Mouse (Mus musculus): ENCODE data around the gene Spag9. TPM values are rescaled to one million over a fixed set of nuclear protein-coding genes. Genes with fewer than 3 reads are reported as not detected.

Spag9 gene
- polyA plus RNA-seq (2016; fragmentation: Nextera tagmentation; extraction: Ambion mirVana): 28.0 and 30.4 TPM in 2 replicates

DNA sequence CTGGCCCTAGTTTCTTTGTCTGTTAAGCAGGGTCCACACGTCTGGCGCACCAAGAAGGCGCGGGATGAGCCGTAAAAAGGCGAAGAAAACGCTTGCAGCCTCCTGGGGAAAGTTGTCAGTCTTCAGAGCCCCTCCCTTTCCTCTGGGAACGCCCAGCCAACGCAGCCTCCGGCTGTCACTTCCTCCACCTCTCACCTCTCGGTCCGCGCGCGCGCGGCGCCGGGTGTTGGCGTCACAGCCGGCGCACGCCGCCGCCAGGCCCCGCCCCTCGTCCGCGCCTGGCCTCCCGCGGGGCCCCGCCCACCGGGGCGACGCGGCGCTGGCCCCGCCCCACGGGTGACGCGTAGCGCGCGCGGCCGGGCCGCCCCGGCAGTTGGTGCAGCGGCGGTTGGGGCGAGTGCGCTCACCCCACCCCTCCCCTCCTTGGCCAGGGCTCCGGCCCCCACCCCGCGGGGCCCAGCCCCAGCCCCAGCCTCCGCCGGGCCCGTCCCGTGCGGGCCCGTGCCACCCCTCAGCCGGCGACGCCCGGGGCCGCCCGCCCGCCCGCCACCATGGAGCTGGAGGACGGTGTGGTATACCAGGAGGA lies at the start of gene Spag9:
Gene Spag9, plus strand, starts transcription at position 372 of the 586 bp plus-strand sequence.
- WGBS: 3% methylated on average over 70 of the region's 70 CpGs
- DNase-seq (ENCODE audit: low spot score): peak; percentile 94

DNA sequence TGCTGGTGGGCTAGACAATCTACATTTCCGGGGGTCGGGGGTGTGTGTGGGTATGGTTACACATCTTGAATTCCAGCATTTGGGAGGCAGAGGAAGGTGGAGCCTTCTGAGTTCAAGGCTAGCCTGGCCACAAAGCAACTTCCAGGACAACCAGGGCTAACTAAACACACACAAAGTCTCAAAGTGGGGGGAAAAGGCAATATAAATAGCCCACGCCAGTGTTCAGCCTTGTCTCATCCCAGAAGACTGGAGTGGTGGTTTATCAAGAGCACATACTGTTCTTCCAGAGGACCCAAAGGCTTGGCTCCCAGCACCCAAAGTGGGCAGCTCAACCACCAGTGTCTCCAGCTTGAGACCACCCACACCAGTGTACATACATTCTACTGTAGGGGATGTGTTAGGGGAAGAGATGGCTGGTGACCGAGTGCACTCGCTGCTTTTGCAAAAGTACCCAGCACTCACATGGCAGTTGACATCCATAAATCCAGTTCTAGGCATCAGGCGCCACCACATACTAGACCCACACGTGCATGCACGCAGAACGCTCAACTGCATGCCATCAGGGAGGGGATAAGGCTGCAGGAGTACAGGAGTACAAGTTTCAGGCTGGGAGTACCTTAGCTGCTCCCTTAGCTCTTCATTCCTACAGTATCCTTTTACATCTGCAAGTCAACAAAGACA lies 46.9 kb upstream of the Spag9 start:
- H3K4me1 ChIP-seq: peaks cover 51% of the 10 kb centered on the region
- H3K9me3 ChIP-seq (replicated peaks): no peaks in the 10 kb centered on the region
- WGBS: 92% methylated on average over 9 of the region's 9 CpGs
- H3K36me3 ChIP-seq: peaks cover 64% of the 10 kb centered on the region
- peak; percentile 26 for DNase-seq (ENCODE audit: low spot score)
- no peak overlapping the region for H3K27ac ChIP-seq
- no peaks in the 10 kb centered on the region for H3K27me3 ChIP-seq (ENCODE audit: low read depth, poor library complexity, severe bottlenecking)
- no peak overlapping the region for H3K4me3 ChIP-seq

More for the DNA sequence above, at the start of gene Spag9:
- Histone ChIP-seq H3K4me3 (peak within 1 kb of the TSS; percentile 98), H3K27me3 (ENCODE audit: low read depth, poor library complexity, severe bottlenecking) (no peaks in the 10 kb centered on the region), H3K36me3 (no peaks in the 10 kb centered on the region), H3K27ac (peak within 1 kb of the TSS; percentile 93), H3K4me1 (peaks cover 22% of the 10 kb centered on the region), H3K9me3 (replicated peaks) (no peaks in the 10 kb centered on the region)

DNA sequence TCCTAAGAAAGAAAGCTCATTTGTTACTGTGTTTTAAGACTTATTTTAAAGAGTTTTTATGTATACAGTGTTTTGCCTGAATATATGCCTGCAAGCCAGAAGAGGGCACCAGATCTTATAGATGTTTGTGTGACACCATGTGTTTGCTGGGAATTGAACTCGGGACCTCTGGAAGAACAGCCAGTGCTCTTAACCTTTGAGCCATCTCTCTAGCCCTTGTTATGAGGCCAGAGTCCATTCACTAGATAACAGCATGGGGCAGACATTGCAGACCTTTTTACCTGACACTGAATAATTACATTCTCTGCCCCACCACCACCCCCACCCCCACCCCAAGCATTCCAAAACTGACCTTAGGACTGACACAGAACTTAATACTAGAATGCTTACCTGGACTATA lies 45.8 kb upstream of the Spag9 start:
- WGBS: 94% methylated on average over 1 of the region's 1 CpGs
- H3K36me3 ChIP-seq: peaks cover 66% of the 10 kb centered on the region
- no peak for DNase-seq (ENCODE audit: low spot score)
- H3K4me1 ChIP-seq: peaks cover 49% of the 10 kb centered on the region
- no peaks in the 10 kb centered on the region for H3K27me3 ChIP-seq (ENCODE audit: low read depth, poor library complexity, severe bottlenecking)
- no peak overlapping the region for H3K27ac ChIP-seq
- no peak overlapping the region for H3K4me3 ChIP-seq
- H3K9me3 ChIP-seq (replicated peaks): no peaks in the 10 kb centered on the region

DNA sequence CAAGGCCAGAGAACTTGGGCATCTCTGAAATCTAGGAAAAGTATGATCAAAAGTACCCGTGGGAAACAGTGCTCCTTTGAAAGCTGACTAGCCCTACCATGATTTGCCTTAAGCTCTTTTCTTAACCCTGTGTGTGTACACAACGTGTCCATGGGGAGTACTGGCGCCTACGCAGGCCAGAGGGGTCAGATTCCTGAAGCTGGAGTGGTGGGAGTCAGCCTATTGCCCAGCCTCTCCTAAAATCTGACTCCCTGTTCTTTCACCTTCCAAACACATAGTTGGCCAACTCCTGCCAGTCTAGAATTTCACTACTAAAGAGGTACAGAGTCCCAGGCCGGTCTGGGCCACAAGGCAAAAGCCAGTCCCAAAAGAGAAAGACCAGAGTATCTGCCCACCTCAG lies 43.5 kb upstream of the Spag9 start:
- peaks cover 55% of the 10 kb centered on the region for H3K4me1 ChIP-seq
- H3K27ac ChIP-seq: no peak overlapping the region

DNA sequence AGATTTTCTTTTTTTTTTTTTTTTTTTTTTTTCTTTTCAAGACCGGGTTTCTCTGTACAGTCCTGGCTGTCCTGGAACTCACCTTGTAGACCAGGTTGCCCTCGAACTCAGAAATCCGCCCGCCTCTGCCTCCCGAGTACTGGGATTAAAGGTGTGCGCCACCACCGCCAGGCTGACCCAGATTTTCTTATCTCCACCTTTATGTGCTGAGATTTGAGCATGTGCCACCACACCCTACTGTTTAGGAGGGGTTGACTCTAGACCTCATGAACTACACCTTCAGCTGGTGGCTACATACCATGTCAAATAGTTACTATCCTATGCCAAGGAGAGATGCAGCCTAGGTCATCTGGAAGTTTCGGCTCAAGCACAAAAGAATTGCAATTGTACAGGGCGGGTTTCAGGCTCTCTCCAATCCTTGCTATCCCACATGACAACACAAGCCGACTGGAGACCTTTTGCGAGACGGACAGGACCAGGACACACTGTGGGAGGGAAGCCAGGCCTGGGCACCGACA lies 41.1 kb upstream of the Spag9 start:
- Histone ChIP-seq H3K36me3 (peaks cover 74% of the 10 kb centered on the region), H3K9me3 (replicated peaks) (no peaks in the 10 kb centered on the region), H3K4me1 (peaks cover 46% of the 10 kb centered on the region), H3K27ac (peak overlapping the region; percentile 93), H3K27me3 (ENCODE audit: low read depth, poor library complexity, severe bottlenecking) (no peaks in the 10 kb centered on the region), H3K4me3 (peak overlapping the region; percentile 85)
- no peak for DNase-seq (ENCODE audit: low spot score)
- WGBS: 54% methylated on average over 13 of the region's 13 CpGs

More for the DNA sequence above, 43.5 kb upstream of the Spag9 start:
- H3K27me3 ChIP-seq (ENCODE audit: low read depth, poor library complexity, severe bottlenecking): no peaks in the 10 kb centered on the region
- H3K36me3 ChIP-seq: peaks cover 72% of the 10 kb centered on the region
- H3K9me3 ChIP-seq (replicated peaks): no peaks in the 10 kb centered on the region
- no peak for DNase-seq (ENCODE audit: low spot score)
- peak overlapping the region; percentile 8; the same call in 1 of the 2 replicates for H3K4me3 ChIP-seq
- 87% methylated on average over 5 of the region's 5 CpGs for WGBS

DNA sequence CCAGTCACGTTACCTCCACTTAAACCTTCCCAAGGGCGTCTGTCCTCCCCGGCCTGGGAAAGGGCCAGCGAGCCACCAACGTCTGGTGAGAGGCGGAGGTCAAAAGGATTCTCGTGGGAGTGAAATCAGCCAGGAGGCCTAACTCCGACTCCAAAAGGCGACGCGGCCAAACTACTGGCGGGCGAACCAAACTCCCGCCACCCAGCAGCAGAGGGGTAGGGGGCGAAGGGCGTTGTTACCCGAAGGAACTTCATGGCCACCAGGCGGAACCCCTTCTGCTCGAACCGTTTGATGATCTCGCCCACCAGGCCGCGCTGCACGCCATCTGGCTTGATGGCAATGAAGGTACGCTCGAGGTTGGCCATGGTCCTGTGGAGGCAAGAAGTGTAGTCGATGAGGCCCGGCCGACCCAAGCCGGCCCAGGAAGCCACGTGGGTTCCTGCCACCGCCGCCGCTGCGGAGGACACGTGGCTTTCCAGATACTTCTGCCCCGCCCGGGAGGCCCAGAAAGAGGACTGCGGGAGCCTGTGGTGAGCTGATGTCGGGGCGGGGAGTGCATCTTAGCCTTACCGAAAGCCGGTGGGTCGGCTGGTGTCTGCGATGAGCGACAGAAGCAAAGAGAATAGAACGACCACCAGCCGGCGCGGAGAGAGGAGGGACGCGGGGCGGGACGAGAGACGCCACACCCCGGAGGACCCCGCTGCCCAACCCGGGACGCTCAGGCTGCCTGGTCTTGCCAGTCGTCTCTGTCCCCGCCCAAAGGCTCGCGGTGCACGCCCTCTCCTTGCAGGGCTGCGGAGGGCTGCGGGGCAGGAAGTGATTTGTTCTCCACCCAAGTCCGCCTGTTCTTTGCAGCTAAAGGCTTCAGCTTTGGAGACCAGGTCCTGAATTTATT lies 40.4 kb upstream of the Spag9 start:
- H3K9me3 ChIP-seq (replicated peaks): no peaks in the 10 kb centered on the region
- H3K27ac ChIP-seq: peak overlapping the region; percentile 93
- under 1% methylated on average over 67 of the region's 67 CpGs for WGBS
- peaks cover 46% of the 10 kb centered on the region for H3K4me1 ChIP-seq
- H3K27me3 ChIP-seq (ENCODE audit: low read depth, poor library complexity, severe bottlenecking): no peaks in the 10 kb centered on the region
- peak overlapping the region; percentile 85 for H3K4me3 ChIP-seq
- peaks cover 74% of the 10 kb centered on the region for H3K36me3 ChIP-seq
- peak; percentile 95 for DNase-seq (ENCODE audit: low spot score)

DNA sequence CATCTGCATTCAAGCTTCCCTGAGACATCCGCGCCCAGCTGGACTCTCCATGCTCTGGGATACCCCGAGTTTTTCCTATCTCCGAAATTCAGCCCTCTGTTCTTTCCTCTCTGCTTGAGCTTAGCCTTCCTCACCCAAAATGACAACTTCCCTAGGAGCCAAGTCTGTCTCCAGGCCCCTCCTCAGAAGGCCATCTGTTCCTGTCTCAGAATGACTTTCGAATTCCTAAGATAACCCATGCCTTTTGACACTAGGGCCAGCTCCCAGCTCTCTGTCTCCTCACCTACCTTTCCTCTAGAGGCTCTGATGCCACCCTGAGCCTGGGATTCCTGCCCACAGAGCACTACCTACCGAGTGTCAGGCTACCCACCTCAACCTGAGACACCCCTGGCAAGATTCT lies 39.7 kb upstream of the Spag9 start, which contains the start of gene Nme2:
Gene Nme2, minus strand, starts transcription at position 101 of the 400 bp plus-strand sequence.
- H3K4me1 ChIP-seq: peaks cover 46% of the 10 kb centered on the region
- 5% methylated on average over 6 of the region's 6 CpGs for WGBS

DNA sequence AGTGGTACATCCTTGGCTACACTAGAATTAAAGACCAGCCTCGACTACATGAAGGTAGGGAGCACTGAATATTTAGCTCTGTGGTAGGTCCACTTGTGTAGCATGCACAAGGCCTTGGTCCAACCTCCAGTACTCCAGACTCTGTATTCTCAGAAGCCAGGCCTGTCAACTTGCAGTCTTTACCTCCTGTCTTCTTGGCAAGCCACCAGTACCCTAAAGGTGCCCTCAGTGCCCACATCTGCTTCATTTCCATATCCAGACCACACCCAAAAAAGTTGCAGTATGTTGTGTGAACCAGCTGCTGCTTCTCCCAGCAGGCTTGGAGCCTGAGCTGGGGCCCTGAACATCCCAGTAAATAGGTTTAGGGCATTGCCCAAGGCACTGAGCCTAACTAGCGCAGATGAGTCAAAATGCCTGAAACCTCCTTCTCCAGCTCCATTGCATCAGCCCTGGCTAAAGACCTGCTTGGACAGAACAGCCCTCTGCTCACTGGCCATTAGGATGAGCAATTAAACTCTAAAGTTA lies 38.8 kb upstream of the Spag9 start:
- Histone ChIP-seq H3K27me3 (ENCODE audit: low read depth, poor library complexity, severe bottlenecking) (no peaks in the 10 kb centered on the region), H3K4me1 (peaks cover 46% of the 10 kb centered on the region), H3K4me3 (no peak overlapping the region), H3K9me3 (replicated peaks) (no peaks in the 10 kb centered on the region), H3K36me3 (peaks cover 74% of the 10 kb centered on the region), H3K27ac (no peak overlapping the region)
- no peak for DNase-seq (ENCODE audit: low spot score)
- whole genome bisulfite sequencing: 91% methylated on average over 2 of the region's 2 CpGs

More for the DNA sequence above, 39.7 kb upstream of the Spag9 start, which contains the start of gene Nme2:
- Histone ChIP-seq H3K9me3 (replicated peaks) (no peaks in the 10 kb centered on the region), H3K36me3 (peaks cover 74% of the 10 kb centered on the region), H3K27ac (peak within 1 kb of the TSS; percentile 93), H3K27me3 (ENCODE audit: low read depth, poor library complexity, severe bottlenecking) (no peaks in the 10 kb centered on the region), H3K4me3 (peak within 1 kb of the TSS; percentile 85)
- no peak for DNase-seq (ENCODE audit: low spot score)

DNA sequence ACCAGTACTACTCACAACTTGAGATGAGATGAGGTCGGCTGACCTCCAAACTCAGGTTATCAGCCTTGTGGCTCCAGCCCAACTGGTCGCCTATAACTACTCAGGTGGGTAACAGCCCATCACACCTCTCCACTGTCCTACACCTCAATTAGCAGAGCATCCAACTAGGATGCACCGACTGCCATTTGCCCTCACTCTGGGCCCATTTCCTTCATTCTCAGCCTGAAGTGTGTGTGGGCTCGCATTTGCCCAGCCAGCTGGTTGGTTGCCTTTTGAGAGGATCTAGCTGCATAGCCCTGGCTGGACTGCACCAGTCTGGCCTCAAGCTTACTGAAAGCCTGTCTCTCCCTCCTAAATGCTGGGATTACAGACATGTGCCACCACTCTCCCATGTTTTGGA lies 38.1 kb upstream of the Spag9 start:
- no peaks in the 10 kb centered on the region for H3K9me3 ChIP-seq (replicated peaks)
- no peak overlapping the region for H3K4me3 ChIP-seq
- DNase-seq (ENCODE audit: low spot score): no peak
- peaks cover 74% of the 10 kb centered on the region for H3K36me3 ChIP-seq
- H3K27me3 ChIP-seq (ENCODE audit: low read depth, poor library complexity, severe bottlenecking): no peaks in the 10 kb centered on the region
- WGBS: 76% methylated on average over 4 of the region's 4 CpGs
- peaks cover 41% of the 10 kb centered on the region for H3K4me1 ChIP-seq
- H3K27ac ChIP-seq: no peak overlapping the region

DNA sequence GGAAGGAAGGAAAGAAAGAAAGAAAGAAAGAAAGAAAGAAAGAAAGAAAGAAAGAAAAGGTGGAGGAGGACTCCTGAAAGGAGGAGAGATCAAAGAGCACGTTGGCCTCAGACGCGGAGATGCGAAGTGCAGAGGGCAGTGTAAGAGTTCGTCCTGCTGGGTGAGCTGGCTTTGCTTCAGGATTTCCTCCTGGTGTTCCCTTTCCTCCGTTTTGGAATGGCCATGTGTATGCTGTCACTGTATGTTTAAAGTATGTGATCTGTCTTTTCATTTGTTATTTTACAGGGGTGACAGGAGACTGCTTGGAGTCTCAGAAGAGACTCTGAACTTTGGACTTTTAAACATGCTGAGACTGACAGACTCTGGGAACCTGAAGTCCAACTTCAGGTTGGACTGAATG lies 34.4 kb upstream of the Spag9 start:
- H3K36me3 ChIP-seq: peaks cover 94% of the 10 kb centered on the region
- H3K9me3 ChIP-seq (replicated peaks): no peaks in the 10 kb centered on the region
- 90% methylated on average over 6 of the region's 6 CpGs for WGBS
- DNase-seq (ENCODE audit: low spot score): no peak
- peaks cover 8% of the 10 kb centered on the region for H3K4me1 ChIP-seq
- H3K27ac ChIP-seq: no peak overlapping the region
- no peak overlapping the region for H3K4me3 ChIP-seq
- H3K27me3 ChIP-seq (ENCODE audit: low read depth, poor library complexity, severe bottlenecking): no peaks in the 10 kb centered on the region

DNA sequence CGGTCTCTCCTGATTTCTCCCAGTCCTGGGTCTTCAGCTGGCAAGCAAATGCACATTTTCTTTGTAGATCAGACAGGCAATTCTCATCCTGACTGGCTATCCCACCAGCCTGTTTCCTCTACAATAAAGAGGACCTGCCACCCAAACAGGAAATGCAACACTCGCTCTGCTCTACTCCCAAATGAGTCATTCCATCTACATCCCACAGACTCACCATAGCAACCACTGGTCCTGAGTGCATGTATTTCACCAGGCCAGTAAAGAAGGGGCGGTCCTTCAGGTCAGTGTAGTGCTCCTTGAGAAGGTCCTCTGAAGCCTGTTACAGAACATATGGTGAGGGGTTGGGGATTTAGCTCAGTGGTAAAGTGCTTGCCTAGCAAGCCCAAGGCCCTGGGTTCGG lies 32.9 kb upstream of the Spag9 start:
- DNase-seq (ENCODE audit: low spot score): no peak
- 94% methylated on average over 4 of the region's 4 CpGs for WGBS
- no peaks in the 10 kb centered on the region for H3K9me3 ChIP-seq (replicated peaks)
- H3K27me3 ChIP-seq (ENCODE audit: low read depth, poor library complexity, severe bottlenecking): no peaks in the 10 kb centered on the region
- H3K4me1 ChIP-seq: peaks cover 10% of the 10 kb centered on the region
- no peak overlapping the region for H3K4me3 ChIP-seq
- H3K36me3 ChIP-seq: peaks cover 82% of the 10 kb centered on the region
- no peak overlapping the region for H3K27ac ChIP-seq

DNA sequence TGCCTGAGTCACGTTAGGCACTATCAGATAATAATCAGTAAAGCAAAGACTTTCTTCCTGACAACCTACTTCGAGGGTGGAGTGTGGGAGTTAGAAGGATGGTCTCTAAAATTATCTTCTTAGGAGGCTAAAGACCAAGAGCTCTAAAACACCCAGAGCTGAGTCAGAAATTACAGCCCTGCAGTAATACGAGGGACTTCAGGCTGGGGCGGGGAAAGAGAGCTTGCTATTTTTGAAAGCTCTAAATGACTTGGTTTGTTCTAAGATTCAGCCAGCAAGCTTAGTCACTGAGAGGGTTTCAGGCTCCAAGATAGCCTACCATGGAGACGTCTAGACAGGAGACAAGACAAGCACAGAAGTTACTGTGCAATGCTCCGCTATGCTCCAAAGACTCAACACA lies 30.5 kb upstream of the Spag9 start:
- DNase-seq (ENCODE audit: low spot score): no peak
- H3K27me3 ChIP-seq (ENCODE audit: low read depth, poor library complexity, severe bottlenecking): no peaks in the 10 kb centered on the region
- no peak overlapping the region for H3K4me3 ChIP-seq
- H3K4me1 ChIP-seq: peaks cover 10% of the 10 kb centered on the region
- H3K9me3 ChIP-seq (replicated peaks): no peaks in the 10 kb centered on the region
- H3K27ac ChIP-seq: no peak overlapping the region
- H3K36me3 ChIP-seq: peaks cover 58% of the 10 kb centered on the region
- WGBS: 95% methylated on average over 6 of the region's 6 CpGs
